Mouse (Mus musculus) thymus, adult 2 months (tissue): ENCODE results near the gene Herc6.

Source experiments
- CTCF ChIP-seq: fragments of 200-500 bp; IDR thresholded peaks from 2 replicates; pipeline ENCODE4 v1.5.1; 2012; ENCODE audit warnings: mild to moderate bottlenecking, control low read depth, low read length, moderate library complexity, borderline replicate concordance; ENCODE audit not compliant: control insufficient read depth, poor library complexity, insufficient read depth; ENCODE audit errors: extremely low read depth
- POLR2A ChIP-seq: fragments of 200-500 bp; IDR thresholded peaks from 2 replicates; pipeline ENCODE4 v1.6.1; 2012; ENCODE audit warnings: mild to moderate bottlenecking, low read length, control low read depth, moderate library complexity; ENCODE audit not compliant: control insufficient read depth, poor library complexity, insufficient read depth; ENCODE audit errors: extremely low read depth

DNA sequence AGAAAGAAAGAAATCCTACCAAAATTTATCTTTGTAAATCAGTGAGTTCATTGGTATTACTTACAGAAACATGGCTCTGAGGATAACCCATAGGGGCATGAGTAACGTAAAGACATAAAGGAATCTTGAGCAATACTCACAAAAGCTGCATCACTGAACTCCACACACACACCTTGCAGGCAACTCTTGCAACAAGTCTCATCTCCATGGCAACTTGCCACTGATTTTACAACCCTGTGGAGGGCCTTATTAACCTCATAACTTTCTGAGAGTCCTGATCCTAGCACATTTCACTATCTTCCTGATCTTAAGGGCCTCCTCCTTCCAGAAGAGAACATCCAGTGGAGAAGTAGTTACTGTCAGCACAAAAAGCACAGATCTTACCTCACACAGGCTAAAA is 17.3 kb upstream of the Herc6 start:
- TF ChIP-seq CTCF (no peak), POLR2A (no peak)
